Mouse (Mus musculus): ENCODE data around the gene Olfr1226.
"Not testable (repeated sequence)": the region's sequence is repeated elsewhere in the genome, so short reads cannot be mapped to it uniquely, and the experiment has no call there.

The Olfr1226 gene

DNA sequence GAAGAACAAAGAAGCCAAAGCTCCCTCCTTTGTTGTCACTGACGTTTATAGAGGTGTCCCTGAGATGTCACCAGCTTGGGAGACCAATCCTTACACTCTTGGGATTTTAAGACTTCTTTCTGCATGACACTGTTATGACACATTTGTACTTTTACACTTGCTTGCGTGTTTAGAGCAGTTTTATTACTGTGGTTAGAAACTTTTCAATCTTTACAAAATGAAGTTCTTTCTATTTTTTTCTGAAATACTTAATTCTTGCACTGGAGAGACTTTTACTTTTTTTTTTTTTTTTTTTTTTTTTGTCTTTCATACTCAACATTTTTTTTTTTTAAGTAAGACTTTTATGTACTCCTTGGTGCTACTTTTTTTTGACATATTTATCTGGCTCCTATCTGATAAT, at the start of gene Olfr1226:
Olfr1226 (minus strand) TSS at position 101 of the 400 bp plus-strand sequence.
- DNase-seq, result no peak

DNA sequence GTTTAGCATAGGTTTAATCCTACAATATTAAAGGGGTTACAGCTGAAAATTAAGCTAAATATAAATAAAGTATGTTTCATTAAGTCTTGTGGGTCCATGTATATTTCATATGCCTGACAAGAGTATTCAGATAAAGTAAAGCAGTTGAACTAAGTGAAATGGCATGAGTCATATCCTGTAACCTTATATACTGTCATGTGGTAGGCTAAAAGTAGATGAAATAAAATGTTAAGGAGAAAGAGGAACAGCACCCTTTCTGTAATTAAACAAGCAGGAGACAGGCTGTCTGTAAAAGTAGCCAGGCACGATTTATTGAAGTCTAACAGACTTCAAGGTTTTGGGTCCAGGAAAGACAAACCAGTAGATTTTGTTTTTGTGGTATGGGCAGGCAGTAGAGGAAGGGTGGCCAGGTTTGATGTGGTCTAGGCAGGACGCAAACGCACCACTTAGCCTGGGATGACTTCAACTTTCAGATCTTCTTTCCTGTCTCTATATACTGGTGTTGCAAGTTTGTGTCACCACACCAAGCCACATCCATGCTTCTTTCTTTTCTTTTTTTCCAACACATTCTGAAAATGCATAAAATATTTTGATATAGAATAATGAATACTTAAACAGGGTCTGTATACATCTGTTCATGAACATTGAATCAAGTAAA, 3.4 kb downstream of the Olfr1226 start:
- DNase-seq, result no peak

DNA sequence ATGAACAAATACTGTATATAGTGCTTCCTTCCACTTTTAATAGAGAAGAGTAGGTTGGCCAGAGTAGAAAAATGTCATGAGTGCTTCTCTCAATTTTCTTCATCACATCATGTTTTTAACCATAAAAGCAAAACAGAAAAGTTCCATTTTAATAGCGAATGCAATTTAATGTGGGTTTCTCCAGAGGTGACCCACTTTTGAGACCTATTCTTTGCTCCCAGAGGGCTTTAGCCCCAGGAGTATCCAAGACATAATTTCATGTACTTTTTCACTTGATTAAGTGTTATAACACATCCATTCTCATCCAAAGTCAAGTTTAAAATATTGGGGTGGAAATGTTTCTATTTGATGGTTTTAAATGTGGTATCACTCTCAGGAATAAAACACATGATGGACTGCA, 25.3 kb downstream of the Olfr1226 start, which contains the start of gene Olfr1225:
Olfr1225 (minus strand) TSS at position 101 of the 400 bp plus-strand sequence.
- no peak for DNase-seq

DNA sequence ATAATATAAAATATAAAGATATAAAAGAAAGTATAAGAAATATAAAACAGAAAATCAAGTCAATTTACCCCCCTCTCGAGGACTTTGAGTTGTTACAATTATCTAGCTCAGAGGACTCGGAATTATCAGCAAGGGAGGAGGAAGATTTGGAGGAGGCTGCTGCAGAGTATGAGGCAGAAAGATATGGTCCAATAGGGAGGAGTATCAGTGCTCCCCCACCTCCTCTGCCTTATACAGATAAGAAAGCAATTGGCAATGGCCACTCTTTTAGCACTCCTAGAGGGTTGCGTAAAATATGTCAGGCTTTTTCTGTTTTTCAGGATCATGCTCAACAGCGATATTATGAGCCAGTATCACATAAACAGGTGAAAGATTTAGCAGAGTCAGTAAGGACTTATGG, 35.1 kb downstream of the Olfr1226 start:
- DNase-seq, result not testable (repeated sequence)

DNA sequence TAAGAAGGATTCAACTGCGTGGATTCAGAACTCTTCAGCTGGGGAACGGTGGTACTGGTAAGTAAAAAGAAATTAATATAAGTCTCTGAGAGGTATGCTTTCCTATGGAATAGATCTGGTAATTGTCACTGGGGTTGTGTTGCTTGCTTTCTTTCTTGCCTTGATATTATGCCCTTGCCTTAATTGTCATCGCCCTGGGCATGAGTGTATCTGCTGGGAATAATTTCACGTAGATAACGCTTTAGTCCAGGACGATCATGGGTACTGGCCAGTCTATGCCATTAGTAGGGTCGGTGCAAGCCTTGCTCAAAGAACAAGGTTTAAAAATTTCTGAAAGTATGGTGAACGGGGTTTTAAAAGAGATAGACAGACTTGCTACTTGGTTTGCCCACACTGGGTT, 35.9 kb downstream of the Olfr1226 start, which contains the start of gene Olfr1224-ps1:
Olfr1224-ps1 (minus strand) TSS at position 101 of the 400 bp plus-strand sequence.
- not testable (repeated sequence) for DNase-seq

DNA sequence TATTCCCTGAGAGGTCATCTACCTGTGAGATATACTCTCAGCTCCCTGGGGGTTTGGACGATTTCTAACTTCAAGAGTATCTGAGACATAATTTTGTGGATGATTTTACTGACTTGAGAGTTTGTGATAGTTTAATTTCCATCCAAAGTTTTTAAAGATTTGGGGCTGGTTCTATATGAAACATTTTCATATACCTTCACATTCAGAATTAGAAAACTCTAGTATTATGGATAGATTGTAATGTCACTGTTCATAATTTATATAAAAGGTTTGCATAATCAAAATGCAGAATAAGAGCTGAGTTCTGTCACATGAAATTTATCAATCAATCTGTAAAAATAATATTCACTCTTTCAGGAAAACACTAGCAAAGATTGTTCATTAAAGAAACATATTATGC, 48.4 kb downstream of the Olfr1226 start, which contains the start of gene Olfr1223:
Olfr1223 (minus strand) TSS at position 101 of the 400 bp plus-strand sequence.
- DNase-seq, result no peak
